ENCODE assay signal across 18 mouse cellular contexts in genomic region chr3:144398166-144398565, GRCm38 (mm10).
DNase-seq lines count a peak whose midpoint lies in the region; TF ChIP-seq lines count a peak whose summit lies in the region.
"Had no signal": no experiment of that assay in that cellular context is flagged by ENCODE, and none has a peak within 500 bp of the region (broad histone marks: within the 10 kb centered on the region; RNA-seq: fewer than 3 reads in every experiment).

No protein-coding gene starts in this region.

- no peak for DNase-seq in left cerebral cortex, adult 2 months (ENCODE audit: extremely low spot score in 1 of 2, low spot score in 2 of 2)
- DNase-seq in left cerebral cortex, postnatal 10 days (ENCODE audit: extremely low spot score in 1 of 2, low spot score in 2 of 2), result no peak
- peak; percentile 16 for DNase-seq in 3T3-L1 (ENCODE audit: low read depth, low spot score)
- DNase-seq in A20 (ENCODE audit: low read depth, low spot score), result peak; percentile 37
- DNase-seq in ZHBTc4 (ENCODE audit: low read depth, low spot score), result peak; percentile 76
- DNase-seq in urinary bladder, adult 18-20 months (ENCODE audit: low spot score in 2 of 2), result no peak
- DNase-seq in adrenal gland, postnatal 4 days (ENCODE audit: low spot score in 2 of 2), result no peak
- DNase-seq: cerebellum, adult 2 months; embryo, embryonic 11 days; gastrocnemius, postnatal 25 days; kidney, postnatal 4 days; lung, postnatal 4 days had no signal

- no peak overlapping the region for H3K27ac ChIP-seq in left cerebral cortex, adult 2 months
- H3K27ac ChIP-seq: hindbrain, embryonic 10.5 days; intestine, embryonic 15.5 days; limb, embryonic 13.5 days; midbrain, embryonic 13.5 days had no signal

- peak; percentile 50 for TF ChIP-seq CTCF in left cerebral cortex, adult 2 months (IDR thresholded peaks at IDR 0.05)

- intact Hi-C loops in left cerebral cortex, adult 2 months (cut with DNase I), result loop anchor here (5.0 to 10.0 kb wide), 3 partner anchors 126 to 893 kb away; no protein-coding TSS in a partner anchor
- intact Hi-C loops in left cerebral cortex, postnatal 10 days (cut with DNase I), result no loop called here

- no peak overlapping the region for H3K4me3 ChIP-seq in left cerebral cortex, adult 2 months
- H3K4me3 ChIP-seq: erythroblast, embryonic 14.5 days; heart, embryonic 12.5 days; hindbrain, embryonic 10.5 days; intestine, embryonic 15.5 days; limb, embryonic 13.5 days; midbrain, embryonic 13.5 days had no signal

Comparison
In these comparisons a context has a peak if more than half of its experiments do, and no peak if none do; other contexts are left out.
1. DNase-seq: peak in 3T3-L1 (single experiment), A20 (single experiment) and ZHBTc4 (single experiment); none in left cerebral cortex, adult 2 months (0 of 2), left cerebral cortex, postnatal 10 days (0 of 2), urinary bladder, adult 18-20 months (0 of 2) and adrenal gland, postnatal 4 days (0 of 2).